Mouse (Mus musculus) mature B cell (primary cell): Measurements from ENCODE around the gene Gpr1.
"Not testable (repeated sequence)": the region's sequence is repeated elsewhere in the genome, so short reads cannot be mapped to it uniquely, and the experiment has no call there.

Experiments used
- in situ Hi-C: fragments of 300-500 bp; cut with MboI; formaldehyde crosslinking; loops from 2 replicates; pipeline ENCODE4 v1.14.3; 2019

Gpr1 gene

DNA sequence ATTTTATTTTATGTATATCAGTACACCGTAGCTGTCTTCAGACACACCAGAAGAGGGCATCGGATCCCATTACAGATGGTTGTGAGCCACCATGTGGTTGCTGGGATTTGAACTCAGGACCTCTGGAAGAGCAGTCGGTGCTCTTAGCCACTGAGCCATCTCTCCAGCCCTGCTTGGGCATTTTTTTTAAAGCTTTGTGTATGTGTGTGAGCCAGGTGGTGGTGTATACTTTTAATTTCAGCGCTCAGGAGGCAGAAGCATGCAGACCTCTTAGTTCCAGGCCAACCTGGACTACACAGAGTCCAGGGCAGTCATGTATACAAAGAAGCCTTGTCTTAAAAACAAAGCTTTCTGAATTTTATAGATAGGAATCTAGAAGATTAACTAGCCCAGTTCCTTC, 33.8 kb downstream of the Gpr1 start:
- in situ Hi-C loops = not testable (repeated sequence)

- in situ Hi-C loops = no loop called here
Observed at GRCm38 (mm10) chr1:63180122-63180521, 34.2 kb downstream of the Gpr1 start.

DNA sequence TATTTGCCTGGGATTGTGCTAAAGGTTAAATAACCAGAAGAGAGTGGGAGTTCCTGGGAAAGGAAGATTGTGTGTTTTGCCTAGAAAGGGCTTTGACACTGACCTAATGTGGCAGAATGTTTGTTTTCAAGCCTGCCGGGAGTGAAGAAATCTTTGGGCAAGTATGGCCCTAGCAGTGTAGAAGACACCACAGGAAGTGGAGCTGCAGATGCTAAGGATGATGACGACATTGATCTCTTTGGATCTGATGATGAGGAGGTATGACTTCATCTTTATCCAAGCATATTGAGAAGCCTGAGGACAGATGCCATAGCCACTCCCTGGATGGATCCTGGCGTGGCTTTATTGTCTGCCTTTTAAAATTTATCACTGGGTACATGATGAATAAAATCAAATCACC, 36.0 kb downstream of the Gpr1 start:
- in situ Hi-C loops = loop anchor here (10.0 kb wide), 1 partner anchor 1996 kb away; no protein-coding TSS in a partner anchor

- in situ Hi-C loops = loop anchor here (10.0 kb wide), 1 partner anchor 1998 kb away; no protein-coding TSS in a partner anchor
Observed at GRCm38 (mm10) chr1:63176604-63177421, 37.5 kb downstream of the Gpr1 start, which contains the start of the genes Eef1b2 and Ndufs1. Gene Eef1b2, plus strand, starts transcription at chr1:63176825. Gene Ndufs1, minus strand, starts transcription at chr1:63176833.

GRCm38 (mm10) chr1:63176259-63176603, 38.1 kb downstream of the Gpr1 start:
- in situ Hi-C loops = loop anchor here (10.0 kb wide), 1 partner anchor 1999 kb away; no protein-coding TSS in a partner anchor

GRCm38 (mm10) chr1:63175853-63176252, 38.5 kb downstream of the Gpr1 start:
- in situ Hi-C loops = loop anchor here (10.0 kb wide), 1 partner anchor 1999 kb away; no protein-coding TSS in a partner anchor

DNA sequence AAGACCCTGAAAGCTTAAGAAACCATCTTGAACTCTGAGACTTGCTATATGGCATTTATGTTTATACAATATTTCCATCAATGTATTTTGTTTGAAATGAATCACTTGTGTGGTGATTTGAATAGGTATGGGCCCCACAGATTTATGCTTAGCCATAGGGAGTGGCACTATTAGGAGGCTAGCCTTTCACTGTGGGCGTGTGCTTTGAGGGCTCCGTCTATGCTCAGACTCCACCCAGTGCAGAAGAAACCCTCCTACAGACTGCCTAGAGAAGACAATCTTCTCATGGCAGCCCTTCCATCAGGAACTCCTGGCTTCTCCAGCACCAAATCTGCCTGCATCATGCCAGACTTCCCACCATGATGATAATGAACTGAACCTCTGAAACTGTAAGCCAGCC, 45.7 kb downstream of the Gpr1 start:
- in situ Hi-C loops = no loop called here

DNA sequence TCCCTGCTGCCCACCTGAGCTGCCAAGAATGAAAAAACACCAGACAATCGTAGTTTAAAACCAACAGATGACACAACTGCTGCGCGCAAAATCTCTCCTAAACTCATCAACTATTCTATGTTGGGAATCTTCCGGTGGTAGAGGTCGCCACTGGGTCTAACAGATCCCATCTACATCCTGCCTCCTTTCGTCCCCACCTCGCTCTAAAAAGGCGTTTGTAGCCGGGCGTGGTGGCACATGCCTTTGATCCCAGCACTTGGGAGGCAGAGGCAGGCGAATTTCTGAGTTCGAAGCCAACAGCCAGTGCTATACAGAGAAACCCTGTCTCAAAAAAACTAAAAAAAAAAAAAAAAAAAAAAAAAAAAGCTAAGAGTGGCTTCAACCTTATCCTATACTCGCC, 74.1 kb downstream of the Gpr1 start:
- in situ Hi-C loops = no loop called here

GRCm38 (mm10) chr1:63138586-63138985, 75.8 kb downstream of the Gpr1 start:
- in situ Hi-C loops = not testable (repeated sequence)

- in situ Hi-C loops = no loop called here
Observed at GRCm38 (mm10) chr1:63137971-63138370, 76.4 kb downstream of the Gpr1 start.

- in situ Hi-C loops = no loop called here
Observed at GRCm38 (mm10) chr1:63134530-63134929, 79.8 kb downstream of the Gpr1 start.
